Mouse (Mus musculus) myocyte (in vitro differentiated cells): ENCODE results near the gene Lrmda.

Experiments
- MAX ChIP-seq: IDR thresholded peaks from one replicate; pipeline ENCODE4 v1.6.1; 2011; ENCODE audit warnings: low read depth, mild to moderate bottlenecking, control low read depth
- POLR2A ChIP-seq: IDR thresholded peaks from one replicate; pipeline ENCODE4 v1.6.1; 2011; ENCODE audit warnings: low read depth, mild to moderate bottlenecking, control low read depth, moderate library complexity; ENCODE audit not compliant: insufficient read length
- POLR2AphosphoS2 ChIP-seq: IDR thresholded peaks from one replicate; pipeline ENCODE4 v1.6.1; 2011; ENCODE audit warnings: low read depth, control low read depth; ENCODE audit not compliant: insufficient read length
- REST ChIP-seq: IDR thresholded peaks from one replicate; pipeline ENCODE4 v1.6.1; 2011; ENCODE audit warnings: mild to moderate bottlenecking, control low read depth, moderate library complexity; ENCODE audit not compliant: insufficient read depth, insufficient read length
- TCF12 ChIP-seq: IDR thresholded peaks from one replicate; pipeline ENCODE4 v1.6.1; 2011; ENCODE audit warnings: mild to moderate bottlenecking, control low read depth; ENCODE audit not compliant: poor library complexity, insufficient read depth, severe bottlenecking
- TCF3 ChIP-seq: IDR thresholded peaks from one replicate; pipeline ENCODE4 v1.6.1; 2011; ENCODE audit warnings: low read depth, control low read depth; ENCODE audit not compliant: insufficient read length

DNA sequence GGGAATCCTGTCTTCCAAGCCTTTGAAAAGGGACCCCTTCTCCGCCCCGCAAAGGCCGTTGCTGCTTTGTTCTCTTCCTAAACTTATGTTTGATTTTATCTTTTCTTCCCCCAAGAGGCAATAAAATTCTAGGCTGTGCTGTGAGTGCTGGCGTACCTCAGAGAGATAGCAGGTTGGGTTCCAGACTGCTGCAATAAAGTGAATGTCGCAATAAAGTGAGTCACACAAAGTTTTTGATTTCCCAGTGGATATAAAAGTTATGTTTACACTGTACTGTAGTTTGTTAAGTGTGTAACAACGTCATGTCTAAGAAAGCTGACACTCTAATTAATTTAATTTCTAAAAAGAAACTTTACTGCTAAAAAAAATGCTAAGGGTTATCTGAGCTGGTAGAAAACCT lies 22.6 kb downstream of the Lrmda start:
- no peak for TF ChIP-seq POLR2A
- TF ChIP-seq MAX: no peak
- no peak for TF ChIP-seq REST
- TF ChIP-seq TCF3: no peak
- no peak for TF ChIP-seq TCF12
- no peak for TF ChIP-seq POLR2AphosphoS2
